Mouse (Mus musculus): ENCODE results near the gene Snrpg. TPM values are rescaled to one million over a fixed set of nuclear protein-coding genes. Genes with fewer than 3 reads are reported as not detected.

The Snrpg gene
- polyA plus RNA-seq, 1 experiment from 2014 or later: 429 TPM

DNA sequence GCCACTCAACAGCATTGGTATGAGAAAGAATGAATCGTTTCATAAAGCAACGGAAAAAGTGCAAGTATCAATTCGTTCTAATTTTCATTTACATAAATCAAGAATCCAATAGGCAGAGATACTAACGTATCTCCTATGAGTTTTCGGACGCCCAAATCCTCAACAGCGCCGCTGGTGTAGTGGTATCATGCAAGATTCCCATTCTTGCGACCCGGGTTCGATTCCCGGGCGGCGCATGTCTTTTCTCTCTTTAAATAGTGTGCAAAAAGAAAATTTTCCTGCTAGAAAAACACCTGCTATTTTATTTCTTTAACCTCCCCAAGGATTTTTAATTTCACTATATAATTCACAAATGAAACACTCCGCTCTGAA lies 32.6 kb downstream of the Snrpg start:
- Histone ChIP-seq H3K9ac (peak overlapping the region; percentile 99), H3K4me2 (peak overlapping the region; percentile 55), H3K4me1 (replicated peaks) (peaks cover 31% of the 10 kb centered on the region), H3K9me3 (no peaks in the 10 kb centered on the region), H3K4me3 (peak overlapping the region; percentile 87), H3K27ac (replicated peaks) (peak overlapping the region; percentile 100), H3K36me3 (no peaks in the 10 kb centered on the region), H3K27me3 (peaks cover 5% of the 10 kb centered on the region; the same call in 1 of the 2 replicates)
- peak; percentile 70 for ATAC-seq (ENCODE audit: low read depth)
- WGBS: under 1% methylated on average over 15 of the region's 15 CpGs

DNA sequence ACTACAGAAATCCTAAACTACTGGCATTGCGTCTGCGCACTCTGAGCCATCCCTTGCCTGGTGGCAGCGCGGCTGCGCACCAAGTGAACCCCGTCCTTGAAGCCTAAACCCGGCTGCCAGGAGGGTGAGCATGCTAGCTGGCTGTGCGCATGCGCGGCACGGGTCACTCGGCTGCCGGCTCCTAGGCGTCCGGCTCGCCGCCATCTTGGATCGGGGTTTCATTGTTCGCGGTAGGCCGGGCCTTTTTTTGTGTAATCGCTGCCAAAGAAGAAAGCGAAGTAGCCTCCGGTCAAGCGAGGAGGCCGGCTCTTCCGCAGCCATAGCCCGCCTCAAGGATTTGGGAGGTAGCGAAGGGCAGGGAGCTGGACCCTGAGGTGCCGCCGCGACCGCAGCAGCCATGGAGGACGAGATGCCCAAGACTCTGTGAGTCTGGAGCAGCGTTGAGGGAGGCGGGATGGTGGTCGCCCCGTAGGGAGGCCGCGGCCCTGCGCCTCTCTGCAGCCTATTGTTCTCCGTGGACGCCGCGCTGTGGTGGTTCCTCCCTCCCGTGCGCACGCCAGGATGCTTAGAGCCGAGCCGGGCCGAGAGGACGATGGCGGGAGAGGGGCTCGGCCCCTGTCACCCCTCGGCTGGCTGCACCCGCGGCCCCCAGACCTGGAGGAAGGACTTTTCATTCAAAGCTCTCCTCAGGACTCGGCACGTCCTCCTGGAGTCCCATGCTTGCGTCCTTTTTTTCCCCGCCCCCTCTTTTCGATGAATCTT lies 33.2 kb downstream of the Snrpg start, which contains the start of gene Tia1:
Gene Tia1 (plus strand): TSS at position 120 of the 762 bp plus-strand sequence.
- peak; percentile 97 for ATAC-seq (ENCODE audit: low read depth)
- Histone ChIP-seq H3K27ac (replicated peaks) (peak within 1 kb of the TSS; percentile 100), H3K27me3 (no peaks in the 10 kb centered on the region), H3K9ac (peak within 1 kb of the TSS; percentile 99), H3K4me1 (replicated peaks) (peaks cover 36% of the 10 kb centered on the region), H3K9me3 (no peaks in the 10 kb centered on the region), H3K36me3 (no peaks in the 10 kb centered on the region), H3K4me2 (peak within 1 kb of the TSS; percentile 83), H3K4me3 (peak within 1 kb of the TSS; percentile 87)
- under 1% methylated on average over 62 of the region's 62 CpGs for WGBS

DNA sequence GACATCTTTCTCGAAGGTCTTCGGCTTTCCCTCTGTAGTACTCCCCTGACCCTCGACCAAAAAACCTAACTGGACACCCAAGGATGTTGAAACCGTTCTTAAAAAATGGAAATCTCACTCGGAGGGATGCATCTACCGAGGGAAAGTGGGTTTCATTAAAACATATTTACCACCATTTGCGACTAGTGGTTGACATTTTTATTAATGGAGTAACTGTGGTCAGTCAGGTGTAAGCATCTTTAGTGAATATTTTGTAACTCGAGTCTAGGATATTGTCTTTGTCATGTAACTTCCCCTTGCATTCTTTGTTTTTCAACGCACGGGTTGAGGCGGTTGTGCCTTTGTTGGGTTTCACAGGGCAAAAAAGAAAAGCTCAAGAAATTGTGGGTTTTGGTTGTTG lies 33.9 kb downstream of the Snrpg start:
- Histone ChIP-seq H3K9me3 (no peaks in the 10 kb centered on the region), H3K4me2 (peak overlapping the region; percentile 83), H3K36me3 (no peaks in the 10 kb centered on the region), H3K4me1 (replicated peaks) (peaks cover 43% of the 10 kb centered on the region), H3K27me3 (no peaks in the 10 kb centered on the region), H3K4me3 (peak overlapping the region; percentile 87), H3K27ac (replicated peaks) (peak overlapping the region; percentile 100), H3K9ac (peak overlapping the region; percentile 99)
- no peak for ATAC-seq (ENCODE audit: low read depth)
- under 1% methylated on average over 11 of the region's 11 CpGs for WGBS

DNA sequence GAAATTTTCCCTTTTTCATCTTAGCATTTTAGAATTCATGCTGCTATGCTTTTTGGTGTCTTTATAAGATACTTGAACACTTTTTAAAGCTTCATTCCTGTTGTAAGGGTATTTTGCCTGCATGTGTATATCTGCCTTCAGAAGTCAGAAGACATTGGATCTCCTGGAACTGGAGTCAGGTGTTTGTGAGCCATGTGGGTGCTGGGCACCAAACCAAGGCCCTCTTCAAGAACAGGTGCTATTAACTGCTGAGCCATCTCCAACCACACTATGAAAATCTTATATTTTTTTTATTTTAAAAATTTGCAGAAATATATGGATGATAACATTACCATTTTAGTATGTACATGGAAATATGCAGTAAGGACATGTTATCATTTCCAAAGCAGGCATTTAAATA lies 35.2 kb downstream of the Snrpg start:
- H3K4me3 ChIP-seq: peak overlapping the region; percentile 87
- peaks cover 52% of the 10 kb centered on the region for H3K4me1 ChIP-seq (replicated peaks)
- peak overlapping the region; percentile 64 for H3K9ac ChIP-seq
- no peaks in the 10 kb centered on the region for H3K9me3 ChIP-seq
- ATAC-seq (ENCODE audit: low read depth): no peak
- no peaks in the 10 kb centered on the region for H3K36me3 ChIP-seq
- peak overlapping the region; percentile 83 for H3K4me2 ChIP-seq
- H3K27ac ChIP-seq (replicated peaks): no peak overlapping the region
- H3K27me3 ChIP-seq: no peaks in the 10 kb centered on the region

DNA sequence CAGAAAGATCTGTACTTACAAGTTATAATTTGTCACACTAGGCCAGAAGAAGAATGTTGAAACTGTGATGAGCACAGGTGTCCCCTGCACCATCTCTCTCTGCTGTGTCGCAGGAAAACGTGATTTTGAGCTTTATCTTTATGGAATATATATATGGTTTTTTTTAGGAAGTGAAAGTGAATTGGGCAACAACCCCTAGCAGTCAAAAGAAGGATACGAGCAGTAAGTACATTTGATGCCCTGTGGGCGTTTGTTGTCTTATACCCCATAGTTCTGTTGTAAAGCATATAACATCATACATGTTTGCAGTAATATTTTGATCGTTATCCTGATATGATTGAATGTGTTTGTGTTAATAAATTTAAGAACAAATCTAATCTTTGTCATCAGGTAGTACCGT lies 47.6 kb downstream of the Snrpg start:
- H3K36me3 ChIP-seq: peaks cover 87% of the 10 kb centered on the region
- no peak overlapping the region for H3K27ac ChIP-seq (replicated peaks)
- no peaks in the 10 kb centered on the region for H3K4me1 ChIP-seq (replicated peaks)
- H3K4me2 ChIP-seq: no peak overlapping the region
- H3K27me3 ChIP-seq: no peaks in the 10 kb centered on the region
- no peak overlapping the region for H3K9ac ChIP-seq
- H3K4me3 ChIP-seq: no peak overlapping the region
- ATAC-seq (ENCODE audit: low read depth): no peak
- no peaks in the 10 kb centered on the region for H3K9me3 ChIP-seq
- WGBS: 92% methylated on average over 6 of the region's 6 CpGs

DNA sequence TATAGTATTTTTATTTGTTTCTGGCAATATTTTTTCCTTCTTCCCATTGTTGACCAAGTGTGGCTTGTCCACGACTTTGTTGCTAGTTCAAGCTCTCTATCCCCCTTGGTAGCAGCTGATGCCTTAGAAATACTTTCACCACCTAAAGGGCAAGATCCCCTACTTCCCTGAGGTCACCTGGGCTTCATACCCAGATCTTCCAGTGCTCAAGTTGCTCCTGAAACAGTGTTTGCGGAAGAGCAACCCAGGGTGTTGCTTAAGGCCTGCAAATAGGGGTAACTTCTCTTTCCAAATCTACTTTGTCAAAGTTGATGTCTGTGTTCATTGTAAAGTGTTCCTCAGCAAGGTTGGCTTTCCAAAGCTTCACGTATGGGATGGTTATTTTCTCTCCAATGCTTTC lies 48.1 kb downstream of the Snrpg start:
- Histone ChIP-seq H3K9me3 (no peaks in the 10 kb centered on the region), H3K4me1 (replicated peaks) (no peaks in the 10 kb centered on the region), H3K36me3 (peaks cover 85% of the 10 kb centered on the region), H3K4me3 (no peak overlapping the region), H3K27ac (replicated peaks) (no peak overlapping the region), H3K9ac (no peak overlapping the region), H3K4me2 (no peak overlapping the region), H3K27me3 (no peaks in the 10 kb centered on the region)
- WGBS: 93% methylated on average over 3 of the region's 3 CpGs
- no peak for ATAC-seq (ENCODE audit: low read depth)

DNA sequence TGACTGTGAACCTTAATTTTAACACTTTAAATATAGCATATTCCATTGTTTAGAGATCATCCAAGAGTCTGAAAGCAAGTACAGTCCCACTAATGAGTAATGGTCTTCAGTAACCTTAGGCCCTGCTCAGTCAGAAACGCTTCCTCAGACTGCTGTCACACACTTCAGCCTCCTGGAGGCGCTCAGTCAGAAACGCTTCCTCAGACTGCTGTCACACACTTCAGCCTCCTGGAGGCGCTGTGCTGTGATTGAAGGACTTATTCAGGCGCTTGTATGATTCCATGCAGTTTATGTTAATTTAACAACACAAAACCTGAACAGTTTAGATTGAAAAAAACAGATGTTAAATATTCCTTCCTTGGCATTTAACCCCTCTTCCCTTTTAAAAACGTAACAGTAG lies 49.4 kb downstream of the Snrpg start:
- 79% methylated on average over 6 of the region's 6 CpGs for WGBS
- Histone ChIP-seq H3K4me2 (no peak overlapping the region), H3K9me3 (no peaks in the 10 kb centered on the region)

DNA sequence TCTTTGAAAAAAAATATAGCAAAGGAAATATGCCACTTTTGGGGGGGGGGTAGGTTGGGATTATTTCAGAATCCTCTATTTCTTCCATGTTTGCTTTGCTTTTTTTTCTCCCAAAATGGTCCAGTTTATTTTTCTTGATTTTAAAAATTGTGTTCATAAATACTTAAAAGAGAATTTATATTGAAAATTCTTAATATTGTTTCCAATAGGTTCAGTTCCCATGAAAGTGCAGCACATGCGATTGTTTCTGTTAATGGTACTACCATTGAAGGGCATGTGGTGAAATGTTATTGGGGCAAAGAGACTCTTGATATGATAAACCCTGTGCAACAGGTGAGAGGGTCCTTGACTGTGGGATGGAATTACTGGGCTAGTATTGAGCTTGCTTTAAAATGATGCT lies 55.3 kb downstream of the Snrpg start, which contains the start of gene Gm44790:
Gene Gm44790 (plus strand): TSS at position 301 of the 400 bp plus-strand sequence.
- Histone ChIP-seq H3K27ac (replicated peaks) (no peak within 1 kb of the TSS), H3K36me3 (peaks cover 85% of the 10 kb centered on the region), H3K4me2 (no peak within 1 kb of the TSS), H3K4me1 (replicated peaks) (no peaks in the 10 kb centered on the region), H3K27me3 (no peaks in the 10 kb centered on the region), H3K9me3 (no peaks in the 10 kb centered on the region), H3K4me3 (no peak within 1 kb of the TSS), H3K9ac (no peak within 1 kb of the TSS)
- 100% methylated on average over 1 of the region's 1 CpGs for WGBS
- no peak for ATAC-seq (ENCODE audit: low read depth)

More for the DNA sequence above, 49.4 kb downstream of the Snrpg start:
- Histone ChIP-seq H3K27ac (replicated peaks) (no peak overlapping the region), H3K9ac (no peak overlapping the region), H3K27me3 (no peaks in the 10 kb centered on the region), H3K4me3 (no peak overlapping the region), H3K36me3 (peaks cover 86% of the 10 kb centered on the region), H3K4me1 (replicated peaks) (no peaks in the 10 kb centered on the region)
- ATAC-seq (ENCODE audit: low read depth): no peak

Other genes starting within 250 kb of the Snrpg start
- 9.7 and 10.2 TPM in 2 replicates for gene Tgfa, start 176.1 kb upstream of the Snrpg start, polyA plus RNA-seq (2015; fragmentation: Nextera tagmentation; extraction: Ambion mirVana)
- gene Fam136a, start 5.7 kb upstream of the Snrpg start, polyA plus RNA-seq (2015; fragmentation: Nextera tagmentation; extraction: Ambion mirVana): 113 and 119 TPM in 2 replicates
- gene Pcyox1, start 25.9 kb downstream of the Snrpg start, polyA plus RNA-seq (2015; fragmentation: Nextera tagmentation; extraction: Ambion mirVana): 107 and 113 TPM in 2 replicates
- 326 and 340 TPM in 2 replicates for gene Tia1, start 32.9 kb downstream of the Snrpg start, polyA plus RNA-seq (2015; fragmentation: Nextera tagmentation; extraction: Ambion mirVana)
- 0.50 and 0.63 TPM in 2 replicates for gene Gm44790, start 55.4 kb downstream of the Snrpg start, polyA plus RNA-seq (2015; fragmentation: Nextera tagmentation; extraction: Ambion mirVana)
- gene C87436, start 67.1 kb downstream of the Snrpg start, polyA plus RNA-seq (2015; fragmentation: Nextera tagmentation; extraction: Ambion mirVana): 22.0 and 22.4 TPM in 2 replicates
- gene Pcbp1, start 155.0 kb downstream of the Snrpg start, polyA plus RNA-seq (2015; fragmentation: Nextera tagmentation; extraction: Ambion mirVana): 431 and 435 TPM in 2 replicates

Measured in neural tube, embryonic 13.5 days (tissue).